Mouse (Mus musculus) layer of hippocampus, adult 8-10 months (tissue): Measurements from ENCODE around the gene Cldn10. TPM values are rescaled to one million over a fixed set of nuclear protein-coding genes. Genes with fewer than 3 reads are reported as not detected.

ENCODE experiments used
- DNase-seq, 2 experiments: peaks; one replicate each; pipeline ENCODE4 v3.0.0; 2022; ENCODE audit warnings: low spot score in 2 of 2
- total RNA-seq, 4 experiments: library from RNA; stranded (reverse); gene quantifications; 2 replicates each; pipeline ENCODE4 v1.2.4; 2022

The Cldn10 gene
- total RNA-seq, 4 experiments from 2014 or later, result 33.3 to 41.9 (median 35.4) TPM

GRCm38 (mm10) chr14:118826346-118826745, 38.6 kb downstream of the Cldn10 start:
- DNase-seq, result no peak

GRCm38 (mm10) chr14:118827283-118827904, 39.7 kb downstream of the Cldn10 start:
- no peak for DNase-seq

GRCm38 (mm10) chr14:118829331-118830095, 41.8 kb downstream of the Cldn10 start:
- no peak for DNase-seq

- DNase-seq, result no peak
Measured at GRCm38 (mm10) chr14:118831597-118831996, 43.9 kb downstream of the Cldn10 start.

GRCm38 (mm10) chr14:118833241-118833640, 45.5 kb downstream of the Cldn10 start:
- no peak for DNase-seq

- no peak for DNase-seq
Measured at GRCm38 (mm10) chr14:118834313-118834712, 46.6 kb downstream of the Cldn10 start.

GRCm38 (mm10) chr14:118836145-118836544, 48.4 kb downstream of the Cldn10 start:
- no peak for DNase-seq

GRCm38 (mm10) chr14:118836754-118837153, 49.0 kb downstream of the Cldn10 start:
- no peak for DNase-seq

GRCm38 (mm10) chr14:118838556-118839120, 50.9 kb downstream of the Cldn10 start:
- no peak for DNase-seq

GRCm38 (mm10) chr14:118839416-118839815, 51.7 kb downstream of the Cldn10 start:
- DNase-seq, result no peak

GRCm38 (mm10) chr14:118840027-118840426, 52.3 kb downstream of the Cldn10 start:
- no peak for DNase-seq

GRCm38 (mm10) chr14:118842353-118842752, 54.6 kb downstream of the Cldn10 start:
- DNase-seq, result no peak

GRCm38 (mm10) chr14:118846834-118847233, 59.1 kb downstream of the Cldn10 start:
- no peak for DNase-seq

- no peak for DNase-seq
Measured at GRCm38 (mm10) chr14:118848171-118848570, 60.5 kb downstream of the Cldn10 start.

- no peak for DNase-seq
Measured at GRCm38 (mm10) chr14:118850011-118850695, 62.4 kb downstream of the Cldn10 start.

- DNase-seq, result no peak
Measured at GRCm38 (mm10) chr14:118850696-118851035, 63.0 kb downstream of the Cldn10 start.

GRCm38 (mm10) chr14:118851496-118852107, 63.9 kb downstream of the Cldn10 start:
- DNase-seq, result no peak

GRCm38 (mm10) chr14:118854371-118855114, 66.8 kb downstream of the Cldn10 start:
- peak in 1 of 2 experiments; percentile 19 for DNase-seq

GRCm38 (mm10) chr14:118855141-118855800, 67.6 kb downstream of the Cldn10 start:
- DNase-seq, result no peak

- DNase-seq, result no peak
Measured at GRCm38 (mm10) chr14:118856563-118856962, 68.9 kb downstream of the Cldn10 start.
